Mouse (Mus musculus) liver, embryonic 15.5 days (tissue): ENCODE measurements around the gene Ube2n. TPM values are rescaled to one million over a fixed set of nuclear protein-coding genes. Genes with fewer than 3 reads are reported as not detected.

Experiments used
- microRNA-seq: library from miRNA; unstranded; fragments of <30 nt; microRNA quantifications from one replicate; pipeline ENCODE4, GENCODE M21; 2016
- polyA plus RNA-seq: library from polyadenylated mRNA; unstranded; fragments of >200 nt; fragmentation: Nextera tagmentation; extraction: Ambion mirVana; gene quantifications from 2 replicates; pipeline ENCODE4 v1.2.1, GENCODE M21; 2015

Gene Ube2n
- polyA plus RNA-seq, 1 experiment from 2014 or later = 132 TPM

Small RNAs within 50 kb of the gene (microRNA-seq; reads per million reads assigned to microRNA genes)
- gene Mir3058 = 33.5 reads per million, percentile 41 among the genes with 10 or more reads in this experiment

Other genes with a start within 250 kb of the Ube2n start
- gene Cradd, start 191.0 kb upstream of the Ube2n start, polyA plus RNA-seq = 3.6 and 4.2 TPM in 2 replicates
- 6.0 and 6.4 TPM in 2 replicates for gene Socs2, start 98.0 kb upstream of the Ube2n start, polyA plus RNA-seq
- gene Mrpl42, start 13.2 kb upstream of the Ube2n start, polyA plus RNA-seq = 139 and 157 TPM in 2 replicates
- gene Nudt4, start 49.0 kb downstream of the Ube2n start, polyA plus RNA-seq = 85.3 and 87.5 TPM in 2 replicates
- not detected in 2 replicates for gene Anapc15-ps, start 158.3 kb downstream of the Ube2n start, polyA plus RNA-seq